Mouse (Mus musculus): Measurements from ENCODE around the gene Atp9a.

DNA sequence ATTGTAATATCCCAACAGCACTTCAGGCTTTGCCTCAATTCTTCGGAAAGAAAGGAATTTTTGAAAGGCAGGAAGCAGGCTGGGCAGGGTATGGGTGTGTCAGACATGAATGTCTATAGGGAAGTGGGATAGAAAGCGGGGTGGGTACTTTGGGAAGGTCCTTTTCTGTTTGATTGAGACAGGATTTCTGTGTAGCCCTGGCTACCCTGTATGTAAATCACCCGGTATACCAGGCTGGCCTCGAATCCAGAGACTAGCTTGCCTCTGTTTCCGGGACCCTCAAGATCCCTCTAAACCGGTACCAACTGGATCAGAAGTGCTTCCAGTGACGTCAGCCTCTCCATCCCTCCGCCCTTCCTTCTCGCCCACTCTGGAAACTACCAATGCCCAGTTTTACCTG lies 18.9 kb upstream of the Atp9a start:
- no peak for TF ChIP-seq POLR2A (IDR thresholded peaks at IDR 0.05; ENCODE audit: low read depth, low read length)
- no peak for TF ChIP-seq CTCF (conservative IDR thresholded peaks at IDR 0.05; ENCODE audit: insufficient read depth, insufficient read length, low read depth, low read length)
